Mouse (Mus musculus) spleen, postnatal 14 days (tissue): ENCODE measurements around the gene Galnt5.

Source experiments
- DNase-seq, 2 experiments: peaks; one replicate each; pipeline ENCODE4 v3.0.0; 2021 to 2022; ENCODE audit warnings: low spot score in 2 of 2

Galnt5 gene

GRCm38 (mm10) chr2:57997752-57998430 lies at the start of gene Galnt5:
TSS of gene Galnt5 (plus strand) at chr2:57997884.
- no peak for DNase-seq

- no peak for DNase-seq
Measured at GRCm38 (mm10) chr2:57951620-57952019, 46.1 kb upstream of the Galnt5 start.

- no peak for DNase-seq
Measured at GRCm38 (mm10) chr2:57960786-57961185, 36.9 kb upstream of the Galnt5 start.

- no peak for DNase-seq
Measured at GRCm38 (mm10) chr2:57982248-57982647, 15.4 kb upstream of the Galnt5 start.

GRCm38 (mm10) chr2:57991084-57991483 lies 6.6 kb upstream of the Galnt5 start:
- no peak for DNase-seq

GRCm38 (mm10) chr2:58001497-58001896 lies 3.8 kb downstream of the Galnt5 start:
- no peak for DNase-seq

- DNase-seq: no peak
Measured at GRCm38 (mm10) chr2:58007081-58007480, 9.4 kb downstream of the Galnt5 start.

- no peak for DNase-seq
Measured at GRCm38 (mm10) chr2:58023556-58023955, 25.9 kb downstream of the Galnt5 start.

- no peak for DNase-seq
Measured at GRCm38 (mm10) chr2:58026740-58027139, 29.1 kb downstream of the Galnt5 start.

- DNase-seq: no peak
Measured at GRCm38 (mm10) chr2:58029404-58029803, 31.7 kb downstream of the Galnt5 start.

- no peak for DNase-seq
Measured at GRCm38 (mm10) chr2:58031431-58031830, 33.7 kb downstream of the Galnt5 start.

- no peak for DNase-seq
Measured at GRCm38 (mm10) chr2:58035635-58036034, 38.0 kb downstream of the Galnt5 start.

GRCm38 (mm10) chr2:58036926-58037325 lies 39.2 kb downstream of the Galnt5 start:
- no peak for DNase-seq

GRCm38 (mm10) chr2:58041867-58042266 lies 44.2 kb downstream of the Galnt5 start:
- no peak for DNase-seq

GRCm38 (mm10) chr2:58052821-58053581 lies 55.3 kb downstream of the Galnt5 start, which contains the start of gene Ermn:
TSS of gene Ermn (minus strand) at chr2:58052864.
- DNase-seq: no peak

GRCm38 (mm10) chr2:58055383-58055782 lies 57.7 kb downstream of the Galnt5 start:
- peak; percentile 11 to 62 for DNase-seq

GRCm38 (mm10) chr2:58079849-58080248 lies 82.2 kb downstream of the Galnt5 start:
- DNase-seq: no peak

- no peak for DNase-seq
Measured at GRCm38 (mm10) chr2:58086420-58086819, 88.7 kb downstream of the Galnt5 start.

- DNase-seq: no peak
Measured at GRCm38 (mm10) chr2:58094818-58095217, 97.1 kb downstream of the Galnt5 start.
